Mouse (Mus musculus) forebrain, embryonic 12.5 days (tissue): ENCODE results near the gene Afg3l1. TPM values are rescaled to one million over a fixed set of nuclear protein-coding genes. Genes with fewer than 3 reads are reported as not detected.
"Not testable (repeated sequence)": the region's sequence is repeated elsewhere in the genome, so short reads cannot be mapped to it uniquely, and the experiment has no call there.

Source experiments
- ATAC-seq: fragments of 200-750 bp; cut with Nextera tagmentation; 2 replicates; pipeline ENCODE4 v1.8.0; 2017; ENCODE audit warnings: moderate TSS enrichment; ENCODE audit not compliant: low FRiP score
- H3K27ac ChIP-seq: fragments of 300-500 bp; sonication (generic); 2 replicates; pipeline ENCODE4 v1.5.1; 2016; ENCODE audit warnings: mild to moderate bottlenecking
- H3K27me3 ChIP-seq: fragments of 300-500 bp; sonication (generic); 2 replicates; pipeline ENCODE4 v1.6.1; 2016; ENCODE audit warnings: mild to moderate bottlenecking
- H3K36me3 ChIP-seq: fragments of 300-500 bp; sonication (generic); replicated peaks from 2 replicates; pipeline ENCODE4 v1.6.1; 2016; ENCODE audit warnings: mild to moderate bottlenecking
- H3K4me1 ChIP-seq: fragments of 300-500 bp; sonication (generic); 2 replicates; pipeline ENCODE4 v1.6.1; 2016
- H3K4me2 ChIP-seq: fragments of 300-500 bp; sonication (generic); 2 replicates; pipeline ENCODE4 v1.6.1; 2016; ENCODE audit warnings: mild to moderate bottlenecking, moderate library complexity
- H3K4me3 ChIP-seq: fragments of 300-500 bp; sonication (generic); replicated peaks from 2 replicates; pipeline ENCODE4 v1.5.1; 2016; ENCODE audit warnings: mild to moderate bottlenecking
- H3K9ac ChIP-seq: fragments of 300-500 bp; sonication (generic); 2 replicates; pipeline ENCODE4 v1.6.1; 2016; ENCODE audit warnings: mild to moderate bottlenecking
- H3K9me3 ChIP-seq: fragments of 300-500 bp; sonication (generic); 2 replicates; pipeline ENCODE4 v1.6.1; 2016
- whole genome bisulfite sequencing: fragments of 180-500 bp; shearing (Covaris S2); methylation state at CpG from one replicate; pipeline ENCODE4 v1.1.7; 2016; 5-methylcytosine and 5-hydroxymethylcytosine counted together
- polyA plus RNA-seq: library from polyadenylated mRNA; unstranded; fragments of >200 nt; fragmentation: Nextera tagmentation; extraction: Ambion mirVana; gene quantifications from 2 replicates; pipeline ENCODE4 v1.2.1, GENCODE M21; 2016

Afg3l1 gene
- polyA plus RNA-seq: 69.7 and 71.1 TPM in 2 replicates

DNA sequence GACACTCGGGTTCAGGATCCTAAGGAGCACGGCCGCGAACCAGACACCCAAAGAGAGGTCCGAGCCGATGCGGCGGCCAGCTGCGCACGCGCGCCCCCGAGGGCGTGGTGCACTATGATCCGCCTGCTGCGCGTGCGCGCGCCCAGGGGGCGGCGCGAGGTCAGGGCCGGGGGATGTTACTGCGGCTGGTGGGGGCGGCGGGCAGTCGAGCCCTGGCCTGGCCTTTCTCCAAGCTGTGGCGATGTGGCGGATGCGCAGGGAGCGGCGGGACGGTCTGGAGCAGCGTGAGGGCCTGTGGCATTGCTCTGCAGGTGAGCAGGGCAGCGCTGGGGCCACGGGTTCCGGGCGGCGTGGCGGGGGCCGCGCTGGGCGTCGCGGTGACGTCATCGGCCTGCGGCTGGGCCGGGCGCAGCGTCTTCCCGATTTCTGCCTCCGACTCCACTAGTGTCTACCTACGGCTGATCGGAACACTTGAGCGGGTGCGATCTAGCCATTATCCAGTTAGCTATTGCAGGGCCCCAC, at the start of gene Afg3l1:
Afg3l1 (plus strand) TSS at position 167 of the 522 bp plus-strand sequence.
- peak; percentile 92 for ATAC-seq
- Histone ChIP-seq H3K36me3 (peaks cover 26% of the 10 kb centered on the region), H3K27me3 (no peaks in the 10 kb centered on the region), H3K4me1 (peaks cover 23% of the 10 kb centered on the region), H3K9ac (peak within 1 kb of the TSS; percentile 84), H3K4me2 (peak within 1 kb of the TSS; percentile 85), H3K4me3 (peak within 1 kb of the TSS; percentile 66), H3K27ac (peak within 1 kb of the TSS; percentile 91), H3K9me3 (no peaks in the 10 kb centered on the region)
- WGBS: under 1% methylated on average over 58 of the region's 58 CpGs

DNA sequence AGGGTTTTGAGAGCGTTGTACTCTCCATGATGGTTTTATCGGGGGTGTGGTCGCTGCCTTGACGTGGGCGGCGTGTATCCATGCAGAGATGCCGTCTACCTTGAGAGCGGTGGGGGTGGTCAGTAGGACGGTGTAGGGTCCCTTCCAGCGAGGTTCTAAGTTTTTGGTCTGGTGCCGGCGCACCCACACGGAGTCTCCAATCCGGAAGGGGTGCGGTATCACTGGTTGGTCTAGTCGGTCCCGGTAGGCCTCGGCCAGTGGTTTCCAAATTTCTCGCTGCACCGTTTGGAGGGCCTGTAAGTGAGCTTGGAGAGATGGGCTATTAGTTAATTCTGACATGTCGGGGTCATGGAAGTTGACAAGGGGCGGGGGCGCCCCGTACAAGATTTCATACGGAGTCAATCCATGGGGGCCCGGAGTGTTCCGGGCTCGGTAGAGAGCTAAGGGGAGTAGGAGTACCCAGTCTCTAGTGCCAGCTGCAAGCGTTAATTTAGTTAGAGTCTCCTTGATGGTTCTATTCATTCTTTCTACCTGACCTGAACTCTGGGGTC, 49.3 kb upstream of the Afg3l1 start:
- no peaks in the 10 kb centered on the region for H3K4me1 ChIP-seq
- no peak overlapping the region for H3K27ac ChIP-seq
- H3K4me3 ChIP-seq: no peak overlapping the region
- H3K27me3 ChIP-seq: no peaks in the 10 kb centered on the region
- H3K36me3 ChIP-seq: no peaks in the 10 kb centered on the region
- H3K9ac ChIP-seq: no peak overlapping the region
- H3K9me3 ChIP-seq: peaks cover 56% of the 10 kb centered on the region
- WGBS: 98% methylated on average over 29 of the region's 29 CpGs
- ATAC-seq: no peak
- H3K4me2 ChIP-seq: no peak overlapping the region

DNA sequence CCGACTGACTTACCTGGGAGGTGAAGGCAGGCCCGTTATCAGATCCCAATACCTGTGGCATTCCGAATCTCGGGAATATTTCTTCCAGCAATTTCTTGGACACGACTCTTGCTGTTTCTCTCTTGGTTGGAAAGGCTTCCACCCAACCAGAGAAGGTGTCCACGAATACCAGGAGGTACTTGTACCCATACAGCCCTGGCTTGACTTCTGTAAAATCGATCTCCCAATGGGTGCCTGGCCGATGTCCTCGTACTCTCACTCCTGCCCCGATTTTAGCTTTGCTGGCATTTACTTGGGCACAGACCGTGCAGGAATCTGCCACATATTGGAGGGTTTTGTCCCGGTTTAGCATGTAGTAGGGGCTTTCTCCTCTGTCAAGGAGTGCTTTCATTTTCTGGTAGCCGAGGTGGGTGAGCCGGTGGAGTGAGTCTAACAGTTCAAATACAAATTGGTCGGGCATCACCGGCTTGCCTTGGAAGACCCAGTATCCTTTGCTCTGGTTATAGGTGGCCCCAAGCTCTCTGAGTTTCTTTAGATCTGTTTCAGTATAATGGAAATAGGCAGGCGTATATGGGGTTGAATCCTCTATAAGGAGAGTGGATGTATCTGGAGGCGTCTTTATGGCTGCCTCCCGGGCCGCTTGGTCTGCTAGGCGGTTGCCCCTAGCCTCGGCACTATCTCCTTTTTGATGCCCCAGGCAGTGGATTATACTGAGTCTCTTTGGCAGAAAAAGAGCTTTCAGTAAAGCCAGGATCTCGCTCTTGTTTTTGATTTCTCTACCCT, 48.6 kb upstream of the Afg3l1 start:
- Histone ChIP-seq H3K9ac (no peak overlapping the region), H3K36me3 (no peaks in the 10 kb centered on the region), H3K27me3 (no peaks in the 10 kb centered on the region), H3K4me3 (no peak overlapping the region), H3K4me2 (no peak overlapping the region), H3K27ac (no peak overlapping the region), H3K4me1 (no peaks in the 10 kb centered on the region), H3K9me3 (peaks cover 56% of the 10 kb centered on the region)
- no peak for ATAC-seq
- 96% methylated on average over 23 of the region's 23 CpGs for WGBS

DNA sequence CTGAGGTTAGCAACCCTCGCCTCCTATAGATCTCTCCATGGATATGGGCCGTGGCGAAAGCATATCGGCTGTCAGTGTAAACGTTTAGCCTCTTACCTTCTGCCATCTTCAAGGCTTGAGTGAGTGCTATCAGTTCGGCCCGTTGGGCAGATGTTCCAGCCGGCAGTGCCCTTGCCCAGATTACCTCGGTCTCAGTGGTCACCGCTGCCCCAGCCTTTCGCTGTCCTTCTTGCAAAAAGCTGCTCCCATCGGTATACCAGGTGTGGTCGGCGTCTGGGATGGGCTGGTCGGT, 48.0 kb upstream of the Afg3l1 start:
- not testable (repeated sequence) for H3K9ac ChIP-seq, H3K27ac ChIP-seq, H3K4me1 ChIP-seq, H3K4me3 ChIP-seq, ATAC-seq, H3K4me2 ChIP-seq, H3K36me3 ChIP-seq, H3K27me3 ChIP-seq
- 95% methylated on average over 15 of the region's 15 CpGs for WGBS
- peaks cover 60% of the 10 kb centered on the region for H3K9me3 ChIP-seq

DNA sequence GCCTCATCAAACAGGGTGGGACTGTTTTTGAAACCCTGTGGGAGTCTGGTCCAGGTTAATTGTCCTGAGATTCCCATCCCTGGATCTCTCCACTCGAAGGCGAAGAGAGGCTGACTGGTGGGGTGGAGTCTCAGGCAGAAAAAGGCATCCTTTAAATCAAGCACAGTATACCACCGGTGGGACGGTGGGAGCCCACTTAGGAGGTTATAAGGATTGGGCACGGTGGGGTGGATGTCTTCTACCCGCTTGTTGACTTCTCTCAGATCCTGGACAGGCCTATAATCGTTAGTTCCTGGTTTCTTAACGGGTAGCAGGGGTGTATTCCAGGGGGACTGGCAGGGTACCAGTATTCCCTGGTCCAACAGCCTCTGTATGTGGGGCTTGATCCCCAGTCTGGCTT, 46.8 kb upstream of the Afg3l1 start:
- not testable (repeated sequence) for H3K27me3 ChIP-seq, H3K36me3 ChIP-seq, H3K27ac ChIP-seq, H3K9ac ChIP-seq, ATAC-seq, H3K4me1 ChIP-seq, H3K4me3 ChIP-seq, H3K4me2 ChIP-seq
- H3K9me3 ChIP-seq: peaks cover 65% of the 10 kb centered on the region
- 89% methylated on average over 8 of the region's 8 CpGs for WGBS

DNA sequence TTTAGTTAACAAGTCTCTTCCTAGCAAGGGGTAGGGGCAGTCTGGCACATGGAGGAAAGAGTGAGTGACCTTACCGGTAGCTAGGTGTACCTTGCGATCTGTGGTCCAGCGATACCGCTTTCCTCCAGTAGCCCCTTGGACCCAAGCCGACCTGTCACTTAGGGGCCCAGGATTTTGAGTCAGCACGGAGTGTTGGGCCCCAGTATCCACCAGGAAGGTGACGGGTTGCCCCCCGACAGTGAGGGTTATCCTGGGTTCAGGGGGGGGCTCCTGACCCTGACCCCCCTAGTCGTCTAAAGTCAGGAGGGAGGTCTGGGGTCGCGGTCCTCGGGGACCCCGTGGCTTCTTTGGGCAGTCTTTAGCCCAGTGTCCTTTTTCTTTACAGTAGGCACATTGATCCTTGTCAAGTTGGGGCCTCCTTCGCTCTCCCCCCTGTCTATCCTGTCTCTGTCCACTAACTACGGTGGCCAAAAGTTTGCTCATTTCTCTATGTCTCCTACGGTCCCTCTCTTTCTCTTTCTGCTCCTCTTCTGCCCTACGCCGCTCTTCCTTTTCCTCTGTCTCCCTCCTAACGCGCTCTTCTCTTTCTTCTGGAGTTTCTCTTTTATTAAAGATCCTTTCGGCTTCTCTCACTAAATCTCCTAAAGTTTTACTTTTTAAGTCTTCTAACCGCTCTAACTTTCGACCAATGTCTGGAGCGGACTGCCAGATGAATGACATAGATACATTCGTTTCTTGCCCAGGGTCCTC, 45.9 kb upstream of the Afg3l1 start:
- ATAC-seq: no peak
- Histone ChIP-seq H3K27ac (no peak overlapping the region), H3K36me3 (no peaks in the 10 kb centered on the region), H3K4me1 (no peaks in the 10 kb centered on the region), H3K4me3 (no peak overlapping the region), H3K4me2 (no peak overlapping the region), H3K9me3 (peaks cover 60% of the 10 kb centered on the region), H3K9ac (no peak overlapping the region), H3K27me3 (no peaks in the 10 kb centered on the region)
- 95% methylated on average over 25 of the region's 25 CpGs for WGBS

DNA sequence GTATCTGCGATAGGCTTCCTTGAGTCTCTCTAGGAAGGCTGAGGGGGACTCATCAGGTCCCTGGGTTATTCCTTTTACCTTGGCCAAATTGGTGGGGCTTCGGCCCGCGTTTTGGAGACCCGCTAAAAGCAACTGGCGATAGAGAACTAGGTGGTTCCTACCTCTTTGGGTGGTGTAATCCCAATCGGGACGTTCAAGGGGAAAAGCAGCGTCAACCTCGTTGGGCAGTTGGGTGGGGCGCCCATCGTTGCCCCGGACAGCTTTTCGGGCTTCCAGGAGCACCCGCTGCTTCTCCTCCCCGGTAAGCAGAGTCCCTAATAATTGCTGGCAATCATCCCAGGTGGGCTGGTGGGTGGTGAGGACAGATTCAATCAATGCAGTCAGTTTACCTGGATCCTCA, 45.3 kb upstream of the Afg3l1 start:
- no peak overlapping the region for H3K27ac ChIP-seq
- no peaks in the 10 kb centered on the region for H3K27me3 ChIP-seq
- no peak overlapping the region for H3K9ac ChIP-seq
- no peaks in the 10 kb centered on the region for H3K36me3 ChIP-seq
- no peak for ATAC-seq
- peaks cover 54% of the 10 kb centered on the region for H3K9me3 ChIP-seq
- no peak overlapping the region for H3K4me3 ChIP-seq
- no peaks in the 10 kb centered on the region for H3K4me1 ChIP-seq
- no peak overlapping the region for H3K4me2 ChIP-seq
- WGBS: 95% methylated on average over 16 of the region's 16 CpGs

DNA sequence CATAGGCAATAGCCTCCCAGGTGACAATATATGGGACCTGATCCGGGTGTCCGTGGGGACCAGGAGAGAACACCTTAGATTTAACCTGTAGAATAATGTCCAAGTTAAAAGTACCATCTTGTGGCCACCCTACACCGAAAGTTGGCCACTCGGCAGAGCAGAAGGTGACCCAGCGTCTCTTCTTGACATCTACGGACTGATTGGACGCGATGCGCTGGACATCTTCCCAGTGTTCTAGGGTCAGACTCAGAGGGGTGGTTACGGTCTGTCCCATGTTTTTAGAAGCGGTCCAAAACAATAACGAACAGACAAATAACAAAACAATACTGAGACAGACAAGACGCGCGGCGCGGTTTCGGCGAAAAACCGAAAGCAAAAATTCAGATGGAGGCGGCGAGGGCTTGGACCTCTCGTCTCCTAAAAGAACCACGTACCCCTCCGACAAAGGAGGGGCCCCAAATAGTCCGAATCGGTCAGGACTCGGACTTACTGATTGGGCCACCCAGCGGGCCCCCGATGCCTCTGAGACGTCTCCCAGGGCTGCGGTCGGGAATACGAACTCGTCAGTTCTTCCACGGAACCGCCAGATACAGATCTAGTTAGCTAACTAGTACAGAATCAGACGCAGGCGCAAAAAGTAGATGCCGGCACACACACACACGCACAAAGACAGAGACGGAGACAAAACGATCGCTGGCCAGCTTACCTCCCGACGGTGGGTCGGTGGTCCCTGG, 44.3 kb upstream of the Afg3l1 start:
- not testable (repeated sequence) for H3K4me1 ChIP-seq, H3K27me3 ChIP-seq, H3K9ac ChIP-seq, H3K4me2 ChIP-seq, ATAC-seq, H3K27ac ChIP-seq, H3K36me3 ChIP-seq, H3K4me3 ChIP-seq
- peaks cover 44% of the 10 kb centered on the region for H3K9me3 ChIP-seq
- WGBS: 97% methylated on average over 47 of the region's 47 CpGs

DNA sequence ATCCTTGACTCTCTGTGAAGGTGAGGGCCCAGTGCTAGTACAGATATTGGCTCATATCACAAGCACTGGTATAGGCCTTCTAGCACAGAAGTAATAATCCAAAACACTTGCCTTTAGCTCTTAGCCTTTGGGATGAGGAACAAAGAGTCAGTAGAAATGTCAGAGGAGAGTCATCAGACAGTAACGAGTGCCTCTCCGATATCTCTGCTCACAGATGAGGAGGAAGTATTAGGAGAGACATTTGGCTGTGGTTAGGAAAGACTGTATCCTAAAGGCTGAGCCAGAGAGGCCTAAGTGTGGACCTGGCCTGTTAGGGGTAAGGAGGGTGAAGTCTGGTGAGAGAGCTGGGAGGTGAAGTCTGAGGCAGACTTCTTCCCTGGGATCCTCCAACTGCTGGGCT, 35.9 kb upstream of the Afg3l1 start:
- 0 out of 2 replicates have a peak, but pooled peaks cover 5% of the 10 kb centered on the region for H3K27me3 ChIP-seq
- no peak overlapping the region for H3K9ac ChIP-seq
- H3K4me2 ChIP-seq: no peak overlapping the region
- H3K36me3 ChIP-seq: no peaks in the 10 kb centered on the region
- peaks cover 9% of the 10 kb centered on the region for H3K4me1 ChIP-seq
- no peaks in the 10 kb centered on the region for H3K9me3 ChIP-seq
- no peak overlapping the region for H3K27ac ChIP-seq
- H3K4me3 ChIP-seq: no peak overlapping the region
- ATAC-seq: no peak
- 92% methylated on average over 2 of the region's 2 CpGs for WGBS

DNA sequence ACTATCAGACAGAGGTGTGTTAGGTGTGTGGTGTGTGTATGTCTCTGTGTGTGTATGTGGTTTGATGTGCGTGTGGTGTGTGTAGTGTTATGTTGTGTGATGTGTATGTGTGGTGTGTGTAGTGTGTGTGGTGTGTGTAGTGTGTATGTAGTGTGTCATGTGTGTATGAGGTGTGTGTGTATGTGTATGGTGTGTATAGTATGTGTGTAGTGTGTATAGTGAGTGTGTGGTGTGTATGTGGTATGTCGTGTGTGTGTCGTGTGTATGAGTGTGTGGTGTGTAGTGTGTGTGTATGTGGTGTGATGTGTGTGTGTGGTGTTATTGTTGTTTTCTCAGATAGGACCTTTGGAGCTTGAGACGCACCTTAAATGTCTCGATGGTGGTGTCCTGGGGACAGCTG, 35.4 kb upstream of the Afg3l1 start:
- H3K4me3 ChIP-seq: no peak overlapping the region
- peak overlapping the region; percentile 72 for H3K4me2 ChIP-seq
- H3K9me3 ChIP-seq: no peaks in the 10 kb centered on the region
- 86% methylated on average over 5 of the region's 5 CpGs for WGBS
- no peaks in the 10 kb centered on the region for H3K36me3 ChIP-seq
- no peak; the same call in 1 of the 2 replicates for ATAC-seq
- peaks cover 9% of the 10 kb centered on the region for H3K4me1 ChIP-seq
- H3K27ac ChIP-seq: no peak overlapping the region
- peak overlapping the region; percentile 75; the same call in 1 of the 2 replicates for H3K9ac ChIP-seq
- 0 out of 2 replicates have a peak, but pooled peaks cover 5% of the 10 kb centered on the region for H3K27me3 ChIP-seq

DNA sequence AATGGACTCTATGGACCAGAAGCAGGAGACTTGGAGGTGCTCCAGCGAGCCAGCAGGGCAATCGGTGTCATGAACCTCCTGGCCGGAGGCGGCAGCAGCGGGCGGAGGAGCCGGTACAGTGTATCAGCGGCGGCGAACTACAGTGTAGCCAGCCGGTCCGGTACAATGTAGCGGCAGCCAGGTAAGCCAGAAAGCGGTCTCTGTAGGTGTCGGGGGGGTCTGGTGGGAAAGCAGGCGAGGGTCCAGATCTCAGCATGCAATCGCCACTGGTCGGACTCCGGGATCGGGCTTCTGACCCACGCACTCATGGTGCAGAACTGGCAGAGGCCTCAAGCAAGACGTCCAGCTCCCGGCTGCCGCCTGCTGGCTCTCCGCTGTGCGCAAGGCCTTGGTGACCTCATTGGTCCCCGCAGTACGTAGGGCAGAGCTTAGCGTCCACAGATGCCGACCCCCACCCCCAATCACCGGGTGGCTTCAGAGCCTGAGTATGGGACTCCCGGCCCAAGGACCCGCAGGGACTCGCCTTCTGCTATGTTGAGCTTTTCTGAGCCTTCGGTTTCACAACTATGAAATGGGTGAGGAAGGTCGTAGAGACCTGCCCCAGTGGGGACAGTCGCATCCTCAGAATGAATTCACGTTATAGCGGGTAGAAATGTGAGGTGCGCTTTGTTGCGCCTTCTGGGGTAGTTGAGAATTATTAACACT, 34.7 kb upstream of the Afg3l1 start:
- H3K9ac ChIP-seq: peak overlapping the region; percentile 75
- peak overlapping the region; percentile 72 for H3K4me3 ChIP-seq
- WGBS: 1% methylated on average over 41 of the region's 41 CpGs
- H3K36me3 ChIP-seq: no peaks in the 10 kb centered on the region
- H3K9me3 ChIP-seq: no peaks in the 10 kb centered on the region
- H3K27me3 ChIP-seq: 0 out of 2 replicates have a peak, but pooled peaks cover 5% of the 10 kb centered on the region
- peak overlapping the region; percentile 72 for H3K4me2 ChIP-seq
- ATAC-seq: peak; percentile 93
- peak overlapping the region; percentile 66; the same call in 1 of the 2 replicates for H3K27ac ChIP-seq
- H3K4me1 ChIP-seq: peaks cover 9% of the 10 kb centered on the region
